Comparison of ENCODE assay signal across 30 mouse cellular contexts in genomic region chr13:95630747-95631146, GRCm38 (mm10).
"Had no signal": no experiment of that assay in that cellular context is flagged by ENCODE, and none has a peak within 500 bp of the region (broad histone marks: within the 10 kb centered on the region; RNA-seq: fewer than 3 reads in every experiment).

No protein-coding gene starts in this region.

- H3K4me3 ChIP-seq: limb, embryonic 10.5 days; limb, embryonic 12.5 days; limb, embryonic 13.5 days; limb, embryonic 15.5 days; liver, embryonic 12.5 days; liver, embryonic 13.5 days; liver, embryonic 15.5 days; lung, embryonic 15.5 days; megakaryocyte, embryonic 14.5 days; midbrain, embryonic 10.5 days; midbrain, embryonic 12.5 days; midbrain, embryonic 13.5 days; midbrain, embryonic 15.5 days; myocyte; neural tube, embryonic 12.5 days had no signal

- H3K4me1 ChIP-seq: limb, embryonic 12.5 days; limb, embryonic 13.5 days; limb, embryonic 15.5 days; midbrain, embryonic 10.5 days; midbrain, embryonic 12.5 days; midbrain, embryonic 13.5 days; midbrain, embryonic 15.5 days; neural tube, embryonic 12.5 days had no signal

- H3K9ac ChIP-seq: limb, embryonic 12.5 days; limb, embryonic 13.5 days; limb, embryonic 15.5 days; liver, embryonic 12.5 days; liver, embryonic 13.5 days; liver, embryonic 14.5 days; liver, embryonic 15.5 days; liver, postnatal 0 days; lung, embryonic 14.5 days; lung, embryonic 15.5 days; midbrain, embryonic 12.5 days; midbrain, embryonic 13.5 days; midbrain, embryonic 15.5 days; neural tube, embryonic 12.5 days had no signal

- ATAC-seq: liver, embryonic 12.5 days; liver, postnatal 0 days; lung, postnatal 0 days; midbrain, embryonic 13.5 days; midbrain, embryonic 15.5 days; midbrain, embryonic 16.5 days had no signal

- H3K27ac ChIP-seq: limb, embryonic 10.5 days; limb, embryonic 12.5 days; limb, embryonic 13.5 days; limb, embryonic 15.5 days; liver, embryonic 12.5 days; liver, embryonic 13.5 days; liver, embryonic 14.5 days; liver, embryonic 15.5 days; lung, embryonic 15.5 days; macrophage; midbrain, embryonic 10.5 days; midbrain, embryonic 12.5 days; midbrain, embryonic 13.5 days; midbrain, embryonic 15.5 days; neural tube, embryonic 12.5 days had no signal

- H3K9me3 ChIP-seq: limb, embryonic 10.5 days; limb, embryonic 12.5 days; limb, embryonic 13.5 days; limb, embryonic 15.5 days; liver, embryonic 12.5 days; liver, embryonic 13.5 days; liver, embryonic 15.5 days; lung, embryonic 15.5 days; megakaryocyte, embryonic 14.5 days; midbrain, embryonic 10.5 days; midbrain, embryonic 12.5 days; midbrain, embryonic 13.5 days; midbrain, embryonic 15.5 days; neural tube, embryonic 12.5 days had no signal

- H3K27me3 ChIP-seq: limb, embryonic 12.5 days; limb, embryonic 13.5 days; limb, embryonic 15.5 days; liver, embryonic 12.5 days; liver, embryonic 13.5 days; liver, embryonic 15.5 days; lung, embryonic 15.5 days; megakaryocyte, embryonic 14.5 days; midbrain, embryonic 12.5 days; midbrain, embryonic 13.5 days; midbrain, embryonic 15.5 days; neural tube, embryonic 12.5 days had no signal

- DNase-seq: left cerebral cortex, postnatal 4 days; liver; liver, embryonic 13.5 days; liver, postnatal 0 days; lung, adult 18-20 months; lung, adult 2 months; lung, embryonic 14.5 days; lung, postnatal 10 days; lung, postnatal 14 days; lung, postnatal 36 days; lung, postnatal 4 days; midbrain, embryonic 14.5 days had no signal

- H3K36me3 ChIP-seq: lung, embryonic 15.5 days; midbrain, embryonic 15.5 days had no signal
